Mouse (Mus musculus): ENCODE results near the gene Atp1a4. TPM values are rescaled to one million over a fixed set of nuclear protein-coding genes. Genes with fewer than 3 reads are reported as not detected.
A peak's percentile ranks its signal among the peaks of the same experiment; 100 is the strongest.

Gene Atp1a4
- not detected in 2 replicates for polyA plus RNA-seq (2015; fragmentation: Nextera tagmentation; extraction: Ambion mirVana)

DNA sequence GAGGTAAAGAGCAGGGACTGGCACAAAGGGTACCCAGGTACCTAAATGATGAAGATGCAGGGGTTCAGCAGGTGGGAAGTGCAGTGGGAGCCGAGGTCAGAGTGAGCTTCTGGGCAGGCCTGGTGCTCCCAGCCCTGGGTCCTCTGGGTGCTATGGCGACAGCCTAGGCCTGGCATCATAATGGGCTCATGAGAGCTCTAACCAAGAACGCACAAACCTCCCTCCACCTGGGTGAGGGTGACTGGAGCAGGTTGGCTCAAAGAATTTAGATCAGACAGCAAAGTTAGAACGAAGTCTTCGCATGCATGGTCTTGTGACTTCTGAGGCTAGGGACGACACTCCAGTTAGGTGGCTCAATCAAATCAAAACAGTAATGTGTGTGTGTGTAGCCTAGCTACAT, at the start of gene Atp1a4:
Atp1a4 (minus strand) TSS at position 101 of the 400 bp plus-strand sequence.
- H3K9me3 ChIP-seq (replicated peaks; ENCODE audit: control insufficient read depth, low read length, poor library complexity, severe bottlenecking) = no peaks in the 10 kb centered on the region
- no peaks in the 10 kb centered on the region for H3K36me3 ChIP-seq (ENCODE audit: control insufficient read depth, insufficient read depth, low read length)
- 0 out of 2 replicates have a peak, but pooled peaks cover 2% of the 10 kb centered on the region for H3K4me1 ChIP-seq (ENCODE audit: control insufficient read depth, insufficient read depth, low read length)
- H3K9ac ChIP-seq (ENCODE audit: low read depth, low read length) = no peak within 1 kb of the TSS
- no peak within 1 kb of the TSS for H3K4me2 ChIP-seq (ENCODE audit: low read length)
- no peaks in the 10 kb centered on the region for H3K27me3 ChIP-seq (ENCODE audit: control insufficient read depth, insufficient read depth, low read depth, low read length)
- no peak for ATAC-seq
- no peak within 1 kb of the TSS for H3K4me3 ChIP-seq (ENCODE audit: low read depth, low read length)
- WGBS = 91% methylated on average over 6 of the region's 6 CpGs
- H3K27ac ChIP-seq (ENCODE audit: low read length) = no peak within 1 kb of the TSS

DNA sequence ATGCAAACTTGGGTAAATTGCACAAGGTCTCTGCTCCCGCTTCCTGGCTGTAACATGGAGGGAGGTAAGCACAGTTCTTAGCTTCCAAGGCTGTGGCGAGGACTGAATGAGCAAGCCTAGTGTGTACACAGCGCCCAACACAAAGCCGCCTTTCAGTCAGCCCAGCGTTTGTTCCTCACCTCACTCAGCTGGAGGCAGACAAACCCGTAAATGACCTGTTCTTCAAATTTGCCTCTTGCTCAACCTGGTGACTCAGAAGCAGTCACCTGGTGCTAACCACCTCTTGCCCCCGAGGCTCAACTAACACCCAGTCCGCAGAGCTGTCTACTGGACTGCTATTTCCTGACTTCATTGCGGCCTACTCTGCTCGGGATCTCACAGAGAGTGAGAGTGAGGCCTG, 49.7 kb upstream of the Atp1a4 start:
- no peak for ATAC-seq

DNA sequence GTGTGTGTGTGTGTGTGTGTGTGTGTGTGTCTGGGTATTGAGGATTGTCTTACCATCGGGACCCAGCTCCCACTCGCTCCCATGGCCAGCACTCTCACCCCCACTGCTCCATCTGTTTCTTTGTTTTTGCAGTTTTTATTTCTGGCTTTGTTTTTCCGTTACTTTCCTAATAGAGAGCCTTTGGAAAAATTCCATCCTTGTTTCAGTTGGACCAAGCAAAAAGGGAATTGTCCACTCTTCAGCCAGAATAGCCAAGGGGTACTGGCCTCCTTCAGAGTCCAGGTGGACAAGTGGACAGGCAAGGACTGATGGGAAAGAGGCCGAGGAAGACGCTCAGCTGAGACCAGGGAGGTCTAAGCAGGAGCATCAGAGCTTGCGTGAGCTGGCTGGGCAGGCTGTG, 48.7 kb upstream of the Atp1a4 start:
- no peak for ATAC-seq
- H3K9ac ChIP-seq (ENCODE audit: low read depth, low read length) = no peak overlapping the region
- no peaks in the 10 kb centered on the region for H3K36me3 ChIP-seq (ENCODE audit: control insufficient read depth, insufficient read depth, low read length)
- no peaks in the 10 kb centered on the region for H3K9me3 ChIP-seq (replicated peaks; ENCODE audit: control insufficient read depth, low read length, poor library complexity, severe bottlenecking)
- 74% methylated on average over 6 of the region's 6 CpGs for WGBS
- no peaks in the 10 kb centered on the region for H3K27me3 ChIP-seq (ENCODE audit: control insufficient read depth, insufficient read depth, low read depth, low read length)
- peaks cover 24% of the 10 kb centered on the region for H3K4me1 ChIP-seq (ENCODE audit: control insufficient read depth, insufficient read depth, low read length)
- H3K4me2 ChIP-seq (ENCODE audit: low read length) = no peak overlapping the region
- peak overlapping the region; percentile 53 for H3K27ac ChIP-seq (ENCODE audit: low read length)
- no peak overlapping the region for H3K4me3 ChIP-seq (ENCODE audit: low read depth, low read length)

More for the DNA sequence above, 49.7 kb upstream of the Atp1a4 start:
- H3K27me3 ChIP-seq (ENCODE audit: control insufficient read depth, insufficient read depth, low read depth, low read length) = no peaks in the 10 kb centered on the region
- no peaks in the 10 kb centered on the region for H3K9me3 ChIP-seq (replicated peaks; ENCODE audit: control insufficient read depth, low read length, poor library complexity, severe bottlenecking)
- 62% methylated on average over 10 of the region's 10 CpGs for WGBS
- H3K4me1 ChIP-seq (ENCODE audit: control insufficient read depth, insufficient read depth, low read length) = peaks cover 27% of the 10 kb centered on the region
- no peak overlapping the region for H3K9ac ChIP-seq (ENCODE audit: low read depth, low read length)
- H3K36me3 ChIP-seq (ENCODE audit: control insufficient read depth, insufficient read depth, low read length) = no peaks in the 10 kb centered on the region
- no peak overlapping the region for H3K4me3 ChIP-seq (ENCODE audit: low read depth, low read length)
- no peak overlapping the region for H3K4me2 ChIP-seq (ENCODE audit: low read length)
- H3K27ac ChIP-seq (ENCODE audit: low read length) = peak overlapping the region; percentile 13; the same call in 1 of the 2 replicates

DNA sequence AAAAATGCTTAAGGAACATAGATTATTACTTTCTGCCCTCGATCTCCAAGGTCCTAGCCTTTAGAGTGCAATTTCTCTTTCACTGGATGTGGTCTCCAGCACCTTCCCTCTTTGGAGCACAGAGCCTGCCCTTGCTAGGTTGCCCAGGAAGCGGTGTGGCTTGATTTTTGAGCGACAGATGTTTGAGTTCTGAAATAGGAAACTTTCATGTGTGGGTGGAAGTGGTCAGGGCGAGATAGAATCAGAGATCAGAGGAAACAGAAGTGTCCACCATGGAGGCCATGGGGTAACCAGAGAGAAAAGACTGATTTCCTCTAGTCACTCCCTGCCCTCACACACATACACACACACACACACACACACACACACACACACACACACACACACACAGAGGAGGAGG, 48.0 kb upstream of the Atp1a4 start:
- H3K9me3 ChIP-seq (replicated peaks; ENCODE audit: control insufficient read depth, low read length, poor library complexity, severe bottlenecking) = no peaks in the 10 kb centered on the region
- H3K4me1 ChIP-seq (ENCODE audit: control insufficient read depth, insufficient read depth, low read length) = peaks cover 21% of the 10 kb centered on the region
- no peak overlapping the region for H3K9ac ChIP-seq (ENCODE audit: low read depth, low read length)
- no peak overlapping the region for H3K4me2 ChIP-seq (ENCODE audit: low read length)
- no peak for ATAC-seq
- 92% methylated on average over 4 of the region's 4 CpGs for WGBS
- no peak overlapping the region for H3K4me3 ChIP-seq (ENCODE audit: low read depth, low read length)
- H3K36me3 ChIP-seq (ENCODE audit: control insufficient read depth, insufficient read depth, low read length) = no peaks in the 10 kb centered on the region
- no peaks in the 10 kb centered on the region for H3K27me3 ChIP-seq (ENCODE audit: control insufficient read depth, insufficient read depth, low read depth, low read length)
- H3K27ac ChIP-seq (ENCODE audit: low read length) = no peak overlapping the region

DNA sequence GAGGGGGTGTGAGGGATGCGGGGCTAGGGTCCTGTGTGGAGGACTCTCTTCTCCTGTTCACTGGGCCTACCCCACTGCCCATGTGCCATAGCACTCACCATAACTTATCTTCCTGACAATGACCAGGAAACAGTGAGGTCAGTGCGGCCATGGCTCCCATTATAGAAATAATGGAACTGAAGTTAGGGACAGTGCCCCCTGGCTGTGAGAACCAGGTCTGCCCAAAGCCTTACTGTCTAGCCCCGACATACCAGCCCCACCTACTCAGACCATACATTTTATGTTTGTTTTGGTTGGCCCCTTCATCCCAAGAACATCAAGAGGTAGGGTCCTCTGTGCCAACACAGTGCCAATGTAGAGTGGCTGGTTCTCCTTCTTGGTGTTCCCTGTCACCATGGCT, 47.4 kb upstream of the Atp1a4 start:
- no peaks in the 10 kb centered on the region for H3K27me3 ChIP-seq (ENCODE audit: control insufficient read depth, insufficient read depth, low read depth, low read length)
- H3K4me1 ChIP-seq (ENCODE audit: control insufficient read depth, insufficient read depth, low read length) = peaks cover 20% of the 10 kb centered on the region
- no peak for ATAC-seq
- no peak overlapping the region for H3K27ac ChIP-seq (ENCODE audit: low read length)
- H3K4me3 ChIP-seq (ENCODE audit: low read depth, low read length) = no peak overlapping the region
- 78% methylated on average over 3 of the region's 3 CpGs for WGBS
- no peak overlapping the region for H3K4me2 ChIP-seq (ENCODE audit: low read length)
- no peak overlapping the region for H3K9ac ChIP-seq (ENCODE audit: low read depth, low read length)
- no peaks in the 10 kb centered on the region for H3K9me3 ChIP-seq (replicated peaks; ENCODE audit: control insufficient read depth, low read length, poor library complexity, severe bottlenecking)
- H3K36me3 ChIP-seq (ENCODE audit: control insufficient read depth, insufficient read depth, low read length) = no peaks in the 10 kb centered on the region

DNA sequence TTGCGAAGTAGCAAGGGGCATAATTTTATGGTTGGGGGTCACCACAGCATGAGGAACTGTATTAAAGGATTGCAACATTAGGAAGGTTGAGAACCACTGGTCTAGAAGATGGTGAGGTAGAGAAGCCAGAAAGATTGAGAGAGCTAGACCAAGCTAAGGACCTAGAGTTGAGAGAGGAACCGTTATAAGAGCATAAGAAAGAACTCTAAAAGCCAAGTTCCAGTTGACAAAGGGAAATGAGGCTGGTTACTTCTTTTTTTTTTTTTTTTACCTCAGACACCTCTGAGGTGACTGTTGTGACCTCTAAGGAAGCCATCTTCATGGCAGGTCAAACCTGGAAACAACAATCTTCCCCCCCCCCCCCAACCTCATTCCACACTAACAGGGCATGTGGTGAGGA, 46.9 kb upstream of the Atp1a4 start:
- Histone ChIP-seq H3K27me3 (ENCODE audit: control insufficient read depth, insufficient read depth, low read depth, low read length) (no peaks in the 10 kb centered on the region), H3K27ac (ENCODE audit: low read length) (no peak overlapping the region), H3K9me3 (replicated peaks; ENCODE audit: control insufficient read depth, low read length, poor library complexity, severe bottlenecking) (no peaks in the 10 kb centered on the region), H3K4me3 (ENCODE audit: low read depth, low read length) (no peak overlapping the region), H3K4me2 (ENCODE audit: low read length) (no peak overlapping the region), H3K9ac (ENCODE audit: low read depth, low read length) (no peak overlapping the region), H3K4me1 (ENCODE audit: control insufficient read depth, insufficient read depth, low read length) (peaks cover 18% of the 10 kb centered on the region), H3K36me3 (ENCODE audit: control insufficient read depth, insufficient read depth, low read length) (no peaks in the 10 kb centered on the region)
- no peak for ATAC-seq
- WGBS = 98% methylated on average over 2 of the region's 2 CpGs

DNA sequence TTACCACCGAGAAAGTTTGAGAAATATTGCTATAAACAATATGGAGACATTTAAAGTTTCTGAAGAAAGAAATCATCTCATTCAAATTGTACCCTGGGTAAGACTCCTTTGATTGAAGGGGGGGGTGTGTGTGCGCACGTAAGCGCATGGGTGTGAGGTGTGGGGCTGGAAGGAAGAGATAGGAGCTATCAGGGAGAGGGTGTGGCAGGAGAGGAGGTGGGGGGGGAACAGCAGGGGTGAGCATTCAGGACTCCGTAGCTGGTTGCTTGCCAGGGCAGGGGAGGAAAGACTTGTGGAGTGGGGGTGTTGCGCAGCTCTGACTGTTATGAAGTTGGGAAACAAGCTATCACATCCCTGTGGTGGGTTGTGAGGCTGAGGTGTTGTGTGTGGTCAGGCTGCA, 46.2 kb upstream of the Atp1a4 start:
- H3K27me3 ChIP-seq (ENCODE audit: control insufficient read depth, insufficient read depth, low read depth, low read length) = no peaks in the 10 kb centered on the region
- no peaks in the 10 kb centered on the region for H3K36me3 ChIP-seq (ENCODE audit: control insufficient read depth, insufficient read depth, low read length)
- WGBS = 74% methylated on average over 6 of the region's 6 CpGs
- H3K4me3 ChIP-seq (ENCODE audit: low read depth, low read length) = no peak overlapping the region
- no peak for ATAC-seq
- H3K4me2 ChIP-seq (ENCODE audit: low read length) = no peak overlapping the region
- H3K9ac ChIP-seq (ENCODE audit: low read depth, low read length) = no peak overlapping the region
- no peaks in the 10 kb centered on the region for H3K9me3 ChIP-seq (replicated peaks; ENCODE audit: control insufficient read depth, low read length, poor library complexity, severe bottlenecking)
- H3K27ac ChIP-seq (ENCODE audit: low read length) = no peak overlapping the region
- peaks cover 12% of the 10 kb centered on the region for H3K4me1 ChIP-seq (ENCODE audit: control insufficient read depth, insufficient read depth, low read length)

DNA sequence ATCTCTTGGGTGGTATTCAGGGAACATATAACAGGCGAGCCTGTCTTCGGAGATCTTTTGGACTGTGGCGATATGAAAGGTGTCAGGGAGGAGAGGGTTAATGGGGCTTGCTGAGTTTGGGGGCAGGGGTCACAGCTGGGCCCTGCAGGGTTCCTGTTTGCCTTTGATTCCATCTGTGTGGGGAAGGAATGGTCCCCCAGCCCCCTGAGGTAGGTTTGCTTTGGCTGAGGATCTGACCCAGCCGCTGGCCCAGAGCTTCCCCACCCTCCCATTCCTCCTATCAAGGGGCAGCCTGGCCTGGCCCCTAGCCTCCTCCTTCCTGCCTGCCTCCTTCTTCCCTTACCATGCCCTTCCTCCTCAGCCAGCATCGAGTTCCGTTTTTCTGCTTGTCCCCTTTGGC, 44.6 kb upstream of the Atp1a4 start:
- no peak for ATAC-seq
- Histone ChIP-seq H3K9ac (ENCODE audit: low read depth, low read length) (no peak overlapping the region), H3K9me3 (replicated peaks; ENCODE audit: control insufficient read depth, low read length, poor library complexity, severe bottlenecking) (no peaks in the 10 kb centered on the region), H3K4me2 (ENCODE audit: low read length) (no peak overlapping the region), H3K4me3 (ENCODE audit: low read depth, low read length) (no peak overlapping the region), H3K4me1 (ENCODE audit: control insufficient read depth, insufficient read depth, low read length) (peaks cover 11% of the 10 kb centered on the region), H3K27ac (ENCODE audit: low read length) (no peak overlapping the region), H3K36me3 (ENCODE audit: control insufficient read depth, insufficient read depth, low read length) (no peaks in the 10 kb centered on the region), H3K27me3 (ENCODE audit: control insufficient read depth, insufficient read depth, low read depth, low read length) (no peaks in the 10 kb centered on the region)
- 12% methylated on average over 6 of the region's 6 CpGs for WGBS

DNA sequence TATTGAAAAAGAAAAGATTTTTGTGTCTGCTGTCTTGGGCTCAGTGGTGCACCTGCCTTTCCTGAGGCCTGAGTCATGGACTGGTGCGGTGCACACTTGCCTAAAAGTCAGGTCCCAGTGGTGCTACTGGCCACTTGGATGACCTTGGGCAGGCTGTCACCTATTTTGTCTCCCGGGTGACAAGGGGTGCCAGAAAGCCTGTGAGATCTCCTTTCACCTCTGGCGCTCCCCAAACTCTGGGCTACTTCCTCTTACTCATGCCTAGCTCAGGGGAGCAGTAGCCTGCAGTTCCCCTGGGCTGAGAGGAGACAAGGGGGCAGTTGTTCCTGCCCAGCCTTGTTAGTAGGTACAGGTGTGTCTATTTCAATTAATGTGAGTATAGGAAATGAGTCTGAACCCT, 44.1 kb upstream of the Atp1a4 start:
- no peak overlapping the region for H3K4me3 ChIP-seq (ENCODE audit: low read depth, low read length)
- H3K9me3 ChIP-seq (replicated peaks; ENCODE audit: control insufficient read depth, low read length, poor library complexity, severe bottlenecking) = no peaks in the 10 kb centered on the region
- H3K4me2 ChIP-seq (ENCODE audit: low read length) = no peak overlapping the region
- no peak for ATAC-seq
- 59% methylated on average over 3 of the region's 3 CpGs for WGBS
- H3K27ac ChIP-seq (ENCODE audit: low read length) = no peak overlapping the region
- H3K36me3 ChIP-seq (ENCODE audit: control insufficient read depth, insufficient read depth, low read length) = no peaks in the 10 kb centered on the region
- no peaks in the 10 kb centered on the region for H3K27me3 ChIP-seq (ENCODE audit: control insufficient read depth, insufficient read depth, low read depth, low read length)
- peaks cover 9% of the 10 kb centered on the region for H3K4me1 ChIP-seq (ENCODE audit: control insufficient read depth, insufficient read depth, low read length)
- H3K9ac ChIP-seq (ENCODE audit: low read depth, low read length) = no peak overlapping the region

Data from midbrain, embryonic 16.5 days (tissue).